Mouse (Mus musculus) testis, adult 2 months (tissue): ENCODE data around the gene Wasf1. TPM values are rescaled to one million over a fixed set of nuclear protein-coding genes. Genes with fewer than 3 reads are reported as not detected.

Experiments used
- H3K27ac ChIP-seq: fragments of 200-500 bp; 2 replicates; pipeline ENCODE4 v1.5.1; 2012; ENCODE audit warnings: low read depth, low read length; ENCODE audit not compliant: control insufficient read depth, insufficient read depth
- H3K27me3 ChIP-seq: fragments of 200-500 bp; 2 replicates; pipeline ENCODE4 v1.6.1; 2012; ENCODE audit warnings: mild to moderate bottlenecking, low read length, moderate library complexity; ENCODE audit not compliant: control insufficient read depth, insufficient read depth
- H3K36me3 ChIP-seq: fragments of 200-500 bp; 2 replicates; pipeline ENCODE4 v1.6.1; 2012; ENCODE audit warnings: mild to moderate bottlenecking, low read length; ENCODE audit not compliant: control insufficient read depth, insufficient read depth
- H3K4me1 ChIP-seq: fragments of 200-500 bp; 2 replicates; pipeline ENCODE4 v1.6.1; 2012; ENCODE audit warnings: low read length; ENCODE audit not compliant: control insufficient read depth, insufficient read depth
- H3K4me3 ChIP-seq: fragments of 200-500 bp; 2 replicates; pipeline ENCODE4 v1.5.1; 2012; ENCODE audit warnings: low read depth, mild to moderate bottlenecking, low read length, moderate library complexity, mixed read lengths; ENCODE audit not compliant: control insufficient read depth
- CTCF ChIP-seq: fragments of 200-500 bp; IDR thresholded peaks from 2 replicates; pipeline ENCODE4 v1.5.1; 2012; ENCODE audit warnings: low read depth, mild to moderate bottlenecking, inconsistent platforms, low read length, moderate library complexity; ENCODE audit not compliant: control insufficient read depth, insufficient read depth, insufficient replicate concordance
- POLR2A ChIP-seq: fragments of 200-500 bp; IDR thresholded peaks from 2 replicates; pipeline ENCODE4 v1.6.1; 2012; ENCODE audit warnings: low read depth, mild to moderate bottlenecking, inconsistent platforms, low read length, moderate library complexity; ENCODE audit not compliant: control insufficient read depth
- polyA plus RNA-seq: library from polyadenylated mRNA; depleted of rRNA; stranded (reverse); fragments of >200 nt; gene quantifications from 2 replicates; pipeline ENCODE4 v1.2.3, GENCODE M21; 2012

The Wasf1 gene
- polyA plus RNA-seq, 1 experiment: 11.4 TPM

DNA sequence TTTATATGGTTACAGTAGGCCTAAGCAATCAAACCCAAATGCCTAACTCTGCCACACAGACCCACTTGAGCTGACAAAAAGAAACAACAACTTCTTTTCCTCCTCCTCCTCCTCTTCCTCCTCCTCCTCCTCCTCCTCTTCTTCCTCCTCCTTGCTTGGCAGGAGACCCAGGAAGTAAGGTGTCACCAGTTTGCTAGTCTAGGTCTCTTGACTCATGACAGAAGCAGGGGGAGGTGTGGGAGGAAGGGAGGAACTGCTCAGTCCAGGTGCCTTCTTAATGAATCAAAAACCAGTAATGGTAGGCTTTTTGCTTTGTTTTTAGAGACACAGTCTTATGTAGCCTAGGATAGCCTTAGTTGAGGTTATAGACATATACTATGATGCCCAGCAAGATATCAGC lies 32.1 kb upstream of the Wasf1 start:
- Histone ChIP-seq H3K4me3 (no peak overlapping the region), H3K27me3 (no peaks in the 10 kb centered on the region), H3K36me3 (no peaks in the 10 kb centered on the region), H3K27ac (no peak overlapping the region), H3K4me1 (no peaks in the 10 kb centered on the region)
- TF ChIP-seq CTCF: no peak
- no peak for TF ChIP-seq POLR2A

DNA sequence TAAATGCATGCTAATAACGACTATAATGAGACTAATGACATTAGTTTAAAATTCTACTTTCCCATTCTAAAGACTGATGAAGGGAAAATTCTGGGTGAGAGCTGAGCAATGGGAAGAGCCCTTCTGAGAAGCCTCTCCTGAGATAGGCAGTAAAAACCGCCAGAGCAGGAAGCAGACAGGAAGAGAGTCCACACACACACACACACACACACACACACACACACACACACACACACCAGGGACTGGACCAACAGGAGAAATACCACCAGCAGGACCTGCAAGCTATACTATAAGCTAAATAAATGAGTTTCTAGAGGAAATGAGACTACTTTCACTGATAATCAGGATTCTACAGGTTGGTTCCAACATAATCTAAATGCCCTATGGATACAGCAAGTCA lies 27.7 kb upstream of the Wasf1 start:
- Histone ChIP-seq H3K27ac (no peak overlapping the region), H3K4me1 (no peaks in the 10 kb centered on the region), H3K36me3 (no peaks in the 10 kb centered on the region), H3K27me3 (no peaks in the 10 kb centered on the region), H3K4me3 (no peak overlapping the region)
- TF ChIP-seq POLR2A (no peak), CTCF (no peak)

DNA sequence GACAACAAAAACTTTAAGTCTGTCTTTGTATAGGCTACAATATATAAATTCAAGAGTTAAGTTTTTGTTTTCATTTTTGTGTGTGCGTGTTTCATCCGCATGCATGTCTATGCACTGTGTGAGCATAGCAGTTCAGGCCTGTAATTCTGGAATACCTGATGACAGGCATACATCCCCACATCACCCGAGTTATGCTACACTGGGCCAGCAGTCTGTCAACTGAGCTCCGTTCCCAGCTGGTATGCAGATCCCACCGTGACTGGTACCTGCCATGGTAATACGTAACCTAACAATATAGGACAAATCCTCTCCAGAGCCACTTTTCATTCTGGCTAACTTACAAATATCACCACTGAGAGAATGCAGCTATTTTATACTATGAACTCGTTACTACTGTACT lies 26.6 kb upstream of the Wasf1 start:
- H3K36me3 ChIP-seq: no peaks in the 10 kb centered on the region
- TF ChIP-seq CTCF (no peak), POLR2A (no peak)
- no peak overlapping the region for H3K27ac ChIP-seq
- H3K4me1 ChIP-seq: no peaks in the 10 kb centered on the region
- no peaks in the 10 kb centered on the region for H3K27me3 ChIP-seq
- H3K4me3 ChIP-seq: no peak overlapping the region

DNA sequence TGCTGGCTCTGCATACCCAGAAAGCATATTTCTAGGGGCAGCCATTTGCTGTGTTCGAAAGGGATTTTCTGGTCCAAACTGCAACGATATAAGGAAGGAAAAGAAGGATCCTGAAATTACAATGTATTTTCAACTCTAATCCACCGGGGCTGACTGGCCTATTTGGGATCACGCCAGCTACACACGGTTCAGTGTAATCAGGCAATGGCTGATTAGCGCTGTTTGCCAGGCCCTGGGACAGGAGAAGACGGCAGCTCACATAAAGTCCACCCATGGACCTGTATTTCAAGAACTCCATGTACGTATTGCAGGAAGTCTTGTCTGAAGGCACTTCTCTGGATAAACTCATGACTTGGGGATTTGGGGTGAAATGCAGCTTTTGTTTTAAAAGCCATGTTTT lies 25.7 kb upstream of the Wasf1 start:
- no peak for TF ChIP-seq POLR2A
- no peak for TF ChIP-seq CTCF
- Histone ChIP-seq H3K4me1 (no peaks in the 10 kb centered on the region), H3K27ac (no peak overlapping the region), H3K4me3 (no peak overlapping the region), H3K27me3 (no peaks in the 10 kb centered on the region), H3K36me3 (no peaks in the 10 kb centered on the region)

DNA sequence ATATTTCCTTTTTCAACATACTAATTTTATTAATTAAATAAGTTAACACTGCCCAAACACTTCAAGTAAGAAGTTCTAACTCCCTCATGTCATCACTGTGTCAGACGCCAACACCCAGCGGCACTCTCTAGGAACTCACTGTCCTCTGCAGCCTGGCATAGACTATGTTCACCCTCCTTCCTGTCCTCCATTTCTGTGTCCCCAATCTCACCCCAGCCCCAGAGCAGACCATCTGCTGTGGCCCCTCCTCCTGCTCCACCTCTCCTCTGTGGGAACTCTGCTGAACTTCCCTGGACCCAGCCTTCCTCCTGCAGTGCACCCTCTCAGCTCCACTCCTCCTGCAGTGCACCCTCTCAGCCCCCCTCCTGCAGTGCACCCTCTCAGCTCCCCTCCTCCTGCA lies 15.2 kb upstream of the Wasf1 start:
- no peaks in the 10 kb centered on the region for H3K27me3 ChIP-seq
- H3K4me1 ChIP-seq: no peaks in the 10 kb centered on the region
- no peak overlapping the region for H3K4me3 ChIP-seq
- no peak overlapping the region for H3K27ac ChIP-seq
- no peaks in the 10 kb centered on the region for H3K36me3 ChIP-seq
- no peak for TF ChIP-seq CTCF

DNA sequence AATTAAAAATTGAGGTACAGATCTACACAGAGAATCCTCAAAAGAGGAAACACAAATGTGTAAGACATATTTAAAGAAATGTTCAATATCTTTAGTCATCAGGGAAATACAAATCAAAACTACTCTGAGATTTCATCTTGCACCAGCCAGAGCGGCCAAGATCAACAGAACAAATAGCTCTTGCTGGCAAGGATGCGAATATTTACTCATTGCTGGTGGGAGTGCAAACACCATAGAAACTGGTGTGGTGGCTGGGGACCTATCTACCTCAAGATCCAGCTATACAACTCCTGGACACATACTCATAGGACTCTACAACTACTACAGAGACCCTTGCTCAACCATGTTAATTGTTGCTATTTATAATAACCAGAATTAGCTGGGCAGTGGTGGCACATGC lies 12.0 kb upstream of the Wasf1 start:
- Histone ChIP-seq H3K27me3 (no peaks in the 10 kb centered on the region), H3K27ac (no peak overlapping the region), H3K4me1 (no peaks in the 10 kb centered on the region), H3K36me3 (no peaks in the 10 kb centered on the region), H3K4me3 (no peak overlapping the region)
- TF ChIP-seq CTCF: no peak
- no peak for TF ChIP-seq POLR2A

DNA sequence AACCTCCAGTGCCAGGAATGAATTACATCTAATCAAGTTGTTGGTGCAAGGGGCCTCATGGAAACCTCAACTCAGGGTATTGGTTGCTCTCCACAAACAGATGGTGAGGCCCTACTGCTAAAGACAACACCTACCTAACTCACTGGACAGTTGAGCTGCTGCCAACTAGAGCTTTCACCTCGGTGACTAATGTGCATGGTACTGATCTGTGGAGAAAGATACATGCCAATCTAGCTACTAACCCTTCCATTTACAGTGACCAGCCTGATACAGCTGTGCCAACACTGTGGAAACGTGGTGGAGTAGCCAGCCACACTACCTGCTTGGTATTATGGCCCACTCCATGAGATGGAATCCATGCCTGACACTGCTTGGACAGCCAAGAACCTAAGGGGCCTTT lies 11.2 kb upstream of the Wasf1 start:
- Histone ChIP-seq H3K27ac (no peak overlapping the region), H3K4me1 (no peaks in the 10 kb centered on the region), H3K4me3 (no peak overlapping the region), H3K27me3 (no peaks in the 10 kb centered on the region), H3K36me3 (no peaks in the 10 kb centered on the region)
- TF ChIP-seq POLR2A: no peak
- TF ChIP-seq CTCF: no peak

DNA sequence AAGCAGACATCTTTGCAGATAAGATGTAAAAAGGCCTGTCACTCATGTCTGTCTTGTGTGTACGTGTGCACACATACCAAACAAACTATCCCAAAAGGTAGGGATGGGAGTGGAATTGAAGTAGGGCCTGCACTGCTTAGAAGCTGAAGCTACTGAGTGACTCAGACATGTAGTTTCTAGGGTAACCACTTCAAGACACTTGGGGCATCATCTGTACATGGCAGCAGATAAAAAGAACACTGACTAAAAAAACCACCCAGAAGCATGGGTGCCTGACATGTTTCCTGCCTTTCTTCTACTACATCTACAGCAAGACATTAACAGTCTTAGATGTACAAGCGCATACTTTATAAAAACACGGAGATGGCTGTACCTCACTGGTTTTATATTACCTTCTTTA lies 5.0 kb upstream of the Wasf1 start:
- Histone ChIP-seq H3K4me3 (no peak overlapping the region), H3K27ac (no peak overlapping the region), H3K4me1 (no peaks in the 10 kb centered on the region), H3K27me3 (no peaks in the 10 kb centered on the region), H3K36me3 (no peaks in the 10 kb centered on the region)
- TF ChIP-seq CTCF: no peak
- TF ChIP-seq POLR2A: no peak
